Comparison of ENCODE assay signal across 9 mouse cellular contexts in genomic region chr2:179307286-179307931, GRCm38 (mm10).
DNase-seq lines count a peak whose midpoint lies in the region; ATAC-seq lines count a peak whose summit lies in the region.
"Had no signal": no experiment of that assay in that cellular context is flagged by ENCODE, and none has a peak within 500 bp of the region (broad histone marks: within the 10 kb centered on the region; RNA-seq: fewer than 3 reads in every experiment).

No protein-coding gene starts in this region.

- peak; percentile 17 for DNase-seq in adrenal gland, postnatal 10 days
- DNase-seq in adrenal gland, adult (ENCODE audit: inconsistent age in 2 of 2, low spot score in 1 of 2) = no peak
- DNase-seq in limb, embryonic 11.5 days (ENCODE audit: low spot score) = peak; percentile 23
- DNase-seq in limb, embryonic 10.5 days (ENCODE audit: low spot score) = no peak
- DNase-seq in retina, postnatal 1 day = peak; percentile 62
- DNase-seq in heart, postnatal 36 days = no peak
- DNase-seq in heart, adult 8-10 months (ENCODE audit: low spot score) = no peak
- DNase-seq: thymus, adult 18-20 months had no signal

- H3K4me3 ChIP-seq in limb, embryonic 11.5 days (ENCODE audit: low read depth, low read length) = no peak overlapping the region
- no peak overlapping the region for H3K4me3 ChIP-seq in limb, embryonic 10.5 days
- no peak overlapping the region for H3K4me3 ChIP-seq in lung, embryonic 16.5 days (ENCODE audit: low read length)

- no peaks in the 10 kb centered on the region for H3K9me3 ChIP-seq in limb, embryonic 11.5 days (ENCODE audit: control insufficient read depth, low read length)
- H3K9me3 ChIP-seq in limb, embryonic 10.5 days (replicated peaks) = no peaks in the 10 kb centered on the region
- H3K9me3 ChIP-seq in lung, embryonic 16.5 days (ENCODE audit: control insufficient read depth, low read length) = no peaks in the 10 kb centered on the region

- WGBS in limb, embryonic 11.5 days = 19% methylated on average over 11 of the region's 11 CpGs
- 11% methylated on average over 11 of the region's 11 CpGs for WGBS in limb, embryonic 10.5 days
- 14% methylated on average over 11 of the region's 11 CpGs for WGBS in lung, embryonic 16.5 days

- H3K36me3 ChIP-seq in limb, embryonic 11.5 days (ENCODE audit: control insufficient read depth, insufficient read depth, low read length) = no peaks in the 10 kb centered on the region
- H3K36me3 ChIP-seq in limb, embryonic 10.5 days = no peaks in the 10 kb centered on the region
- no peaks in the 10 kb centered on the region for H3K36me3 ChIP-seq in lung, embryonic 16.5 days (ENCODE audit: control insufficient read depth, insufficient read depth, low read length)

- H3K27ac ChIP-seq in limb, embryonic 11.5 days (replicated peaks; ENCODE audit: low read depth, low read length) = no peak overlapping the region
- H3K27ac ChIP-seq in limb, embryonic 10.5 days = no peak overlapping the region
- H3K27ac ChIP-seq in lung, embryonic 16.5 days (ENCODE audit: low read length) = no peak overlapping the region

- no peak overlapping the region for H3K9ac ChIP-seq in limb, embryonic 11.5 days (ENCODE audit: low read length)
- no peak overlapping the region for H3K9ac ChIP-seq in lung, embryonic 16.5 days (ENCODE audit: low read length)

- H3K27me3 ChIP-seq in limb, embryonic 11.5 days (ENCODE audit: control insufficient read depth, insufficient read depth, low read length) = no peaks in the 10 kb centered on the region
- peaks cover 13% of the 10 kb centered on the region; the same call in 1 of the 2 replicates for H3K27me3 ChIP-seq in limb, embryonic 10.5 days (ENCODE audit: low read depth, poor library complexity, severe bottlenecking)
- no peaks in the 10 kb centered on the region for H3K27me3 ChIP-seq in lung, embryonic 16.5 days (ENCODE audit: control insufficient read depth, insufficient read depth, low read depth, low read length)

- no peak for ATAC-seq in limb, embryonic 11.5 days (ENCODE audit: insufficient number of reproducible peaks, low FRiP score, low TSS enrichment, low read depth)
- peak; percentile 65; the same call in 1 of the 2 replicates for ATAC-seq in lung, embryonic 16.5 days (ENCODE audit: low read depth)

- H3K4me1 ChIP-seq in limb, embryonic 11.5 days (ENCODE audit: control insufficient read depth, insufficient read depth, low read length) = no peaks in the 10 kb centered on the region
- peaks cover 13% of the 10 kb centered on the region for H3K4me1 ChIP-seq in limb, embryonic 10.5 days
- H3K4me1 ChIP-seq in lung, embryonic 16.5 days (replicated peaks; ENCODE audit: control insufficient read depth, insufficient read depth, low read length) = no peaks in the 10 kb centered on the region; the same call in 1 of the 2 replicates

- intact Hi-C loops in heart, postnatal 36 days (cut with DNase I) = no loop called here

- H3K4me2 ChIP-seq in limb, embryonic 11.5 days (ENCODE audit: low read depth, severe bottlenecking) = no peak overlapping the region
- H3K4me2 ChIP-seq in lung, embryonic 16.5 days (ENCODE audit: low read depth, low read length) = no peak overlapping the region

Comparison
In these comparisons a context has a peak if more than half of its experiments do, and no peak if none do; other contexts are left out.
1. DNase-seq: peak in adrenal gland, postnatal 10 days (single experiment), limb, embryonic 11.5 days (single experiment) and retina, postnatal 1 day (single experiment); none in adrenal gland, adult (0 of 2), limb, embryonic 10.5 days (single experiment), heart, postnatal 36 days (0 of 2) and heart, adult 8-10 months (single experiment).